Mouse (Mus musculus): ENCODE data around the gene Klhdc3. TPM values are rescaled to one million over a fixed set of nuclear protein-coding genes. Genes with fewer than 3 reads are reported as not detected.

The Klhdc3 gene
- polyA plus RNA-seq, 1 experiment from 2014 or later = 110 TPM

DNA sequence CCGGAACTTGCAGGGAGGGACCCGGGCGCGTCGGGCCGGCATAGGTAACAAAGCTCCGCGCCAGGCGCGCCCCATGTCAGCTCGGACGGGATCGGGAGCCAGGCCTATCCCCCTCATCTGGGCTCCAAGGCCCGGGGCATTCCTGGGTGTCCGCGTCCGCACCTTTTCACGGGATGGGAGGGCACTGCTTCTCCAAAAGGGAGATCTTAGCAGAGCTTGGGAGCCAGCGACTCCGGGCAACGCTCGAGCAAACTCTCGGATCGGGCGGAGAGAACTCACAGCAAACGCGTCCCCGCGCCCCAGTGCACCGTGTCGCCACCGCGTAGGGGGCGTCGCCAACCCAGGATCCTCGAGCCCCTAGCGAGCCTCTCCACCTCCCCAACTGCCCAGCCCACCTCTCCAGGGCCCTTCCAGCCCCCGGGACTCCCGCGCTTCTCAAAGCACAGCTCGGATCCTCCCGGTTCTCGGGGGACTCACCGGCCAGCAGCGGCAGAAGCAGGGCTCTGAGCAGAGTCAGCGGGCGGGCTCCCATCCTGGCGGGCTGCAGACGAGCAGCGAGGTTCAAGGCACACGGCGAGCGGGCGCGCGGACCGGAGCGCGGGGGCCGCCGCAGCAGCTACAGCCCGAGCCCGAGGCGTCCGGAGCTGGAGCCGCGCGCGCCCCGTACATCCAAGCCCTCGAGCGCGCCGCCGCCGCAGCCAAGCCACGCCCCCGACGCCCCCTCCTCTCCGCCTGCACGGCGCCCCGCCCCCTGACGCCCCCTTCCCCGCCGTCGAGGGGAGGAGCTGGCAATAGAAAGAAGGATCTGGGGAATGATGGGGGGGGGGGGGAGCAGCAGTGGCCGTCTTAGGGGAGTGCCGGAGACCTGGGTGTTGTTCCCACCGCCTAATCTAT lies 51.7 kb downstream of the Klhdc3 start, which contains the start of gene Ptk7:
Gene Ptk7 (minus strand): TSS at position 714 of the 894 bp plus-strand sequence.
- DNase-seq (ENCODE audit: low spot score) = peak; percentile 94
- Histone ChIP-seq H3K9ac (ENCODE audit: low read length) (peak within 1 kb of the TSS; percentile 95), H3K4me3 (ENCODE audit: low read depth, low read length) (peak within 1 kb of the TSS; percentile 85), H3K27ac (ENCODE audit: low read depth) (peak within 1 kb of the TSS; percentile 99), H3K36me3 (ENCODE audit: control insufficient read depth, insufficient read depth, low read length) (peaks cover 9% of the 10 kb centered on the region; the same call in 1 of the 2 replicates), H3K27me3 (replicated peaks; ENCODE audit: control insufficient read depth, insufficient read depth, low read length) (no peaks in the 10 kb centered on the region), H3K9me3 (ENCODE audit: control insufficient read depth, low read length) (no peaks in the 10 kb centered on the region), H3K4me1 (replicated peaks; ENCODE audit: control insufficient read depth, insufficient read depth, low read length) (peaks cover 56% of the 10 kb centered on the region), H3K4me2 (ENCODE audit: low read length) (peak within 1 kb of the TSS; percentile 83)
- WGBS = under 1% methylated on average over 61 of the region's 90 CpGs
- ATAC-seq (replicated peaks; ENCODE audit: low FRiP score, low TSS enrichment, low read depth) = peak; percentile 80

DNA sequence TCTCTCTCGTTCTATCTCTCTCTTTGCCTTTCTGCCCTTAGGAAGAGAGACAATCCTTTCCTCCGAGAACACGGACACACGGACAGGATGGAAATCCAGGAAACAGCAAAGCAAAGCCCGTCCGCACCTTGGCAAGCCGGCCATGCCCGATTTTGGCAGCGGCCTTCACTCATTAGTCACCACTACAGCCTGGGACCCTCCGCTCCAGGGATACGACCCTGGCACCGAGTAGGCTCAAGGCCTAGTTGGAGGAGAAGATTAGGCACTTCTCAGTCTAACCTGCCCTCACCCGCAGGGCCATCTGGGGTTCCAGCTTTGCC lies 52.3 kb downstream of the Klhdc3 start:
- H3K36me3 ChIP-seq (ENCODE audit: control insufficient read depth, insufficient read depth, low read length) = peaks cover 6% of the 10 kb centered on the region; the same call in 1 of the 2 replicates
- ATAC-seq (replicated peaks; ENCODE audit: low FRiP score, low TSS enrichment, low read depth) = no peak; the same call in 1 of the 2 replicates
- H3K9me3 ChIP-seq (ENCODE audit: control insufficient read depth, low read length) = no peaks in the 10 kb centered on the region
- H3K9ac ChIP-seq (ENCODE audit: low read length) = peak overlapping the region; percentile 95
- peaks cover 62% of the 10 kb centered on the region for H3K4me1 ChIP-seq (replicated peaks; ENCODE audit: control insufficient read depth, insufficient read depth, low read length)
- peak overlapping the region; percentile 83 for H3K4me2 ChIP-seq (ENCODE audit: low read length)
- peak overlapping the region; percentile 85 for H3K4me3 ChIP-seq (ENCODE audit: low read depth, low read length)
- WGBS = under 1% methylated on average over 13 of the region's 13 CpGs
- peak overlapping the region; percentile 99 for H3K27ac ChIP-seq (ENCODE audit: low read depth)
- DNase-seq (ENCODE audit: low spot score) = no peak
- no peaks in the 10 kb centered on the region for H3K27me3 ChIP-seq (replicated peaks; ENCODE audit: control insufficient read depth, insufficient read depth, low read length)

DNA sequence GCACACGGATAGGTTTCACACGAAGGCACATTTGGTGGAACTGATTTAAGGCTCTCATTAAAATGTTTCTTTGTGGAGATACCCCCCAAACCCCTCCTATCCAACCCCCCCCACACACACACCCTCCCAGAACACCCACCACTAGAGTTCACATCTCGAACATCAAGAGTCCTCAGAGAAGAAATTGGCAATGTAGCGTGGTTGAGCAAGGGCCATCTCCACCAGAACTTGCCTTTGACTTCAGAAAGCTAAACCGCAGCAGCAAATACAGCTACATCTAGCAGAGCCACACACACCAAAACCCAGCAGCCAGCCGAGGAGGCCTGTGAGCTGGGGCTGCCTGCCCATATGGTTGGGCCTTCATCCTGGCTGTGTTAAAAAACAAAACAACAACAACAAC lies 53.3 kb downstream of the Klhdc3 start:
- WGBS = 22% methylated on average over 6 of the region's 6 CpGs
- Histone ChIP-seq H3K36me3 (ENCODE audit: control insufficient read depth, insufficient read depth, low read length) (no peaks in the 10 kb centered on the region), H3K27ac (ENCODE audit: low read depth) (no peak overlapping the region), H3K9ac (ENCODE audit: low read length) (peak overlapping the region; percentile 95), H3K4me1 (replicated peaks; ENCODE audit: control insufficient read depth, insufficient read depth, low read length) (peaks cover 72% of the 10 kb centered on the region), H3K4me3 (ENCODE audit: low read depth, low read length) (peak overlapping the region; percentile 85), H3K27me3 (replicated peaks; ENCODE audit: control insufficient read depth, insufficient read depth, low read length) (no peaks in the 10 kb centered on the region), H3K4me2 (ENCODE audit: low read length) (peak overlapping the region; percentile 83), H3K9me3 (ENCODE audit: control insufficient read depth, low read length) (no peaks in the 10 kb centered on the region)
- ATAC-seq (replicated peaks; ENCODE audit: low FRiP score, low TSS enrichment, low read depth) = no peak
- DNase-seq (ENCODE audit: low spot score) = no peak

- ATAC-seq (replicated peaks; ENCODE audit: low FRiP score, low TSS enrichment, low read depth) (no peak), DNase-seq (ENCODE audit: low spot score) (no peak)
- Histone ChIP-seq H3K4me2 (ENCODE audit: low read length) (peak overlapping the region; percentile 1), H3K27me3 (replicated peaks; ENCODE audit: control insufficient read depth, insufficient read depth, low read length) (no peaks in the 10 kb centered on the region), H3K9me3 (ENCODE audit: control insufficient read depth, low read length) (no peaks in the 10 kb centered on the region), H3K36me3 (ENCODE audit: control insufficient read depth, insufficient read depth, low read length) (no peaks in the 10 kb centered on the region), H3K9ac (ENCODE audit: low read length) (no peak overlapping the region; the same call in 1 of the 2 replicates), H3K4me1 (replicated peaks; ENCODE audit: control insufficient read depth, insufficient read depth, low read length) (peaks cover 83% of the 10 kb centered on the region), H3K27ac (ENCODE audit: low read depth) (peak overlapping the region; percentile 40; the same call in 1 of the 2 replicates), H3K4me3 (ENCODE audit: low read depth, low read length) (no peak overlapping the region)
- WGBS = 67% methylated on average over 12 of the region's 12 CpGs
Observed at GRCm38 (mm10) chr17:46624598-46624997, 56.1 kb downstream of the Klhdc3 start.

Other genes starting within 250 kb of the Klhdc3 start
- gene Slc22a7, start 242.5 kb downstream of the Klhdc3 start, polyA plus RNA-seq (2014; fragmentation: Nextera tagmentation; extraction: Ambion mirVana) = not detected in 2 replicates
- gene Ttbk1, start 193.2 kb downstream of the Klhdc3 start, polyA plus RNA-seq (2014; fragmentation: Nextera tagmentation; extraction: Ambion mirVana) = 0.32 and 0.39 TPM in 2 replicates
- gene Dnph1, start 184.2 kb downstream of the Klhdc3 start, polyA plus RNA-seq (2014; fragmentation: Nextera tagmentation; extraction: Ambion mirVana) = 58.4 and 64.4 TPM in 2 replicates
- 3.8 and 3.9 TPM in 2 replicates for gene Cul9, start 134.5 kb downstream of the Klhdc3 start, polyA plus RNA-seq (2014; fragmentation: Nextera tagmentation; extraction: Ambion mirVana)
- 11.9 and 12.4 TPM in 2 replicates for gene Srf, start 124.7 kb downstream of the Klhdc3 start, polyA plus RNA-seq (2014; fragmentation: Nextera tagmentation; extraction: Ambion mirVana)
- 54.0 and 56.6 TPM in 2 replicates for gene Ptk7, start 51.4 kb downstream of the Klhdc3 start, polyA plus RNA-seq (2014; fragmentation: Nextera tagmentation; extraction: Ambion mirVana)
- 42.1 and 45.7 TPM in 2 replicates for gene Klc4, start 34.9 kb downstream of the Klhdc3 start, polyA plus RNA-seq (2014; fragmentation: Nextera tagmentation; extraction: Ambion mirVana)
- gene Mrpl2, start 34.7 kb downstream of the Klhdc3 start, polyA plus RNA-seq (2014; fragmentation: Nextera tagmentation; extraction: Ambion mirVana) = 134 and 144 TPM in 2 replicates
- gene Cul7, start 30.6 kb downstream of the Klhdc3 start, polyA plus RNA-seq (2014; fragmentation: Nextera tagmentation; extraction: Ambion mirVana) = 43.4 and 43.7 TPM in 2 replicates
- 49.1 and 57.7 TPM in 2 replicates for gene Rrp36, start 6.6 kb downstream of the Klhdc3 start, polyA plus RNA-seq (2014; fragmentation: Nextera tagmentation; extraction: Ambion mirVana)
- 156 and 161 TPM in 2 replicates for gene Mea1, start 2.1 kb downstream of the Klhdc3 start, polyA plus RNA-seq (2014; fragmentation: Nextera tagmentation; extraction: Ambion mirVana)
- gene Ppp2r5d, start 24.2 kb upstream of the Klhdc3 start, polyA plus RNA-seq (2014; fragmentation: Nextera tagmentation; extraction: Ambion mirVana) = 85.6 and 88.5 TPM in 2 replicates
- gene Pex6, start 30.5 kb upstream of the Klhdc3 start, polyA plus RNA-seq (2014; fragmentation: Nextera tagmentation; extraction: Ambion mirVana) = 18.3 and 20.8 TPM in 2 replicates
- 0.23 and 1.5 TPM in 2 replicates for gene Gnmt, start 48.3 kb upstream of the Klhdc3 start, polyA plus RNA-seq (2014; fragmentation: Nextera tagmentation; extraction: Ambion mirVana)
- 69.0 and 70.4 TPM in 2 replicates for gene Cnpy3, start 71.3 kb upstream of the Klhdc3 start, polyA plus RNA-seq (2014; fragmentation: Nextera tagmentation; extraction: Ambion mirVana)
- gene Ptcra, start 82.8 kb upstream of the Klhdc3 start, polyA plus RNA-seq (2014; fragmentation: Nextera tagmentation; extraction: Ambion mirVana) = 0.69 and 0.74 TPM in 2 replicates
- 87.5 and 89.9 TPM in 2 replicates for gene 2310039H08Rik, start 91.7 kb upstream of the Klhdc3 start, polyA plus RNA-seq (2014; fragmentation: Nextera tagmentation; extraction: Ambion mirVana)
- 133 and 150 TPM in 2 replicates for gene Rpl7l1, start 101.8 kb upstream of the Klhdc3 start, polyA plus RNA-seq (2014; fragmentation: Nextera tagmentation; extraction: Ambion mirVana)
- 5.5 and 6.6 TPM in 2 replicates for gene Bicral, start 177.6 kb upstream of the Klhdc3 start, polyA plus RNA-seq (2014; fragmentation: Nextera tagmentation; extraction: Ambion mirVana)
- gene Tbcc, start 209.8 kb upstream of the Klhdc3 start, polyA plus RNA-seq (2014; fragmentation: Nextera tagmentation; extraction: Ambion mirVana) = 50.5 and 54.8 TPM in 2 replicates
- gene Prph2, start 229.5 kb upstream of the Klhdc3 start, polyA plus RNA-seq (2014; fragmentation: Nextera tagmentation; extraction: Ambion mirVana) = not detected in 2 replicates

Data from intestine, embryonic 14.5 days (tissue).